Mouse (Mus musculus) lung, postnatal 0 days (tissue): ENCODE data around the gene Clba1. TPM values are rescaled to one million over a fixed set of nuclear protein-coding genes. Genes with fewer than 3 reads are reported as not detected.
A peak's percentile ranks its signal among the peaks of the same experiment; 100 is the strongest.
"Not testable (repeated sequence)": the region's sequence is repeated elsewhere in the genome, so short reads cannot be mapped to it uniquely, and the experiment has no call there.

ENCODE experiments used
- ATAC-seq: fragments of 200-750 bp; cut with Nextera tagmentation; 2 replicates; pipeline ENCODE4 v1.8.0; 2017; ENCODE audit warnings: moderate library complexity
- DNase-seq: peaks from one replicate; pipeline ENCODE4 v3.0.0-alpha.2; 2016; ENCODE audit warnings: low spot score
- H3K27ac ChIP-seq: fragments of 300-500 bp; sonication (generic); 2 replicates; pipeline ENCODE4 v1.5.1; 2014; ENCODE audit warnings: antibody characterized with exemption, mild to moderate bottlenecking, low read length, mixed read lengths
- H3K27me3 ChIP-seq: fragments of 300-500 bp; sonication (generic); replicated peaks from 2 replicates; pipeline ENCODE4 v1.6.1; 2014; ENCODE audit warnings: low read length, mixed read lengths; ENCODE audit not compliant: insufficient read depth
- H3K36me3 ChIP-seq: fragments of 300-500 bp; sonication (generic); 2 replicates; pipeline ENCODE4 v1.6.1; 2014; ENCODE audit warnings: low read length, mixed read lengths; ENCODE audit not compliant: insufficient read depth
- H3K4me1 ChIP-seq: fragments of 300-500 bp; sonication (generic); 2 replicates; pipeline ENCODE4 v1.6.1; 2014; ENCODE audit warnings: antibody characterized with exemption, low read depth, low read length, mixed read lengths; ENCODE audit not compliant: insufficient read depth
- H3K4me2 ChIP-seq: fragments of 300-500 bp; sonication (generic); replicated peaks from 2 replicates; pipeline ENCODE4 v1.6.1; 2014; ENCODE audit warnings: low read depth, mild to moderate bottlenecking, low read length, moderate library complexity, mixed read lengths
- H3K4me3 ChIP-seq: fragments of 300-500 bp; sonication (generic); 2 replicates; pipeline ENCODE4 v1.5.1; 2014; ENCODE audit warnings: low read depth, low read length
- H3K9ac ChIP-seq: fragments of 300-500 bp; sonication (generic); replicated peaks from 2 replicates; pipeline ENCODE4 v1.6.1; 2014; ENCODE audit warnings: low read depth, mild to moderate bottlenecking
- H3K9me3 ChIP-seq: fragments of 300-500 bp; sonication (generic); 2 replicates; pipeline ENCODE4 v1.6.1; 2016; ENCODE audit warnings: low read length, mixed read lengths
- CTCF ChIP-seq: IDR thresholded peaks from 2 replicates; pipeline ENCODE4 v1.5.1; 2016; ENCODE audit warnings: antibody characterized with exemption, mild to moderate bottlenecking
- EP300 ChIP-seq: IDR thresholded peaks from 2 replicates; pipeline ENCODE4 v1.6.1; 2016; ENCODE audit warnings: antibody characterized with exemption, mild to moderate bottlenecking, control low read depth
- WGBS: fragments of 180-500 bp; shearing (Covaris S2); extraction: QIAGEN DNeasy Blood & Tissue Kit; methylation state at CpG from one replicate; pipeline ENCODE4 v1.1.7; 2014; 5-methylcytosine and 5-hydroxymethylcytosine counted together
- polyA plus RNA-seq: library from polyadenylated mRNA; unstranded; fragments of >200 nt; fragmentation: Nextera tagmentation; extraction: Ambion mirVana; gene quantifications from 2 replicates; pipeline ENCODE4 v1.2.1, GENCODE M21; 2015

Gene Clba1
- polyA plus RNA-seq, 1 experiment from 2014 or later: 17.8 TPM

GRCm38 (mm10) chr12:112833527-112833926, 24.8 kb downstream of the Clba1 start:
- H3K4me3 ChIP-seq: no peak overlapping the region
- 34% methylated on average over 6 of the region's 6 CpGs for WGBS
- TF ChIP-seq EP300 (no peak), CTCF (no peak)
- ATAC-seq (no peak), DNase-seq (peak; percentile 58)
- H3K27ac ChIP-seq: 0 out of 2 replicates have a peak overlapping the region, but pooled peaks have one; percentile 32
- no peak overlapping the region for H3K4me2 ChIP-seq
- no peaks in the 10 kb centered on the region for H3K36me3 ChIP-seq
- no peak overlapping the region for H3K9ac ChIP-seq
- no peaks in the 10 kb centered on the region for H3K9me3 ChIP-seq
- no peaks in the 10 kb centered on the region for H3K4me1 ChIP-seq
- H3K27me3 ChIP-seq: no peaks in the 10 kb centered on the region

DNA sequence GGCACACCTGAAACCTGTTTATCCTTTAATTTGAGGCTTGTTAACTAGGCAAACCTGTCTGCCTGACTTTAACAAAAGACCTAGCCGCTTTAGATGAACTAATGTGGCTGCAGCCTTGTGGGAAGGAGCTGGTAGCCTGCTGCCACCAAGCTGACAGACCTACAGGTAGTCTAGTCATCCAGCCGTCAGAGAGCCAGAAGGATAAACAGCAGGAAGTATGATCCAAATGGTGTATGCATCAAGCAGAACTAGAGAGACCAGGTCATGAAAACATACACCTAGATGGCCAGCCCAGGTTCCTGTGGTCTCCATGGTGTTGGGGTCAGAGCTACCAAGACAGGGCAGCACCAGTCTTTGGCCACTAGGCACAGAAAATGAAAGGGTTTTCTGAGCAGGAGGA, 26.3 kb downstream of the Clba1 start:
- Histone ChIP-seq H3K9ac (no peak overlapping the region), H3K27ac (no peak overlapping the region), H3K4me1 (no peaks in the 10 kb centered on the region), H3K27me3 (no peaks in the 10 kb centered on the region), H3K36me3 (no peaks in the 10 kb centered on the region), H3K9me3 (no peaks in the 10 kb centered on the region), H3K4me3 (no peak overlapping the region), H3K4me2 (no peak overlapping the region)
- no peak for TF ChIP-seq CTCF
- no peak for TF ChIP-seq EP300
- WGBS: 71% methylated on average over 2 of the region's 2 CpGs
- no peak for ATAC-seq
- DNase-seq: no peak

GRCm38 (mm10) chr12:112840209-112841086, 31.7 kb downstream of the Clba1 start:
- Histone ChIP-seq H3K4me3 (no peak overlapping the region), H3K9ac (no peak overlapping the region), H3K36me3 (no peaks in the 10 kb centered on the region), H3K9me3 (no peaks in the 10 kb centered on the region), H3K4me1 (no peaks in the 10 kb centered on the region), H3K4me2 (no peak overlapping the region), H3K27ac (no peak overlapping the region), H3K27me3 (no peaks in the 10 kb centered on the region)
- WGBS: 66% methylated on average over 25 of the region's 25 CpGs
- DNase-seq (peak; percentile 16), ATAC-seq (no peak; the same call in 1 of the 2 replicates)
- TF ChIP-seq EP300 (no peak), CTCF (no peak)

GRCm38 (mm10) chr12:112841338-112841892, 32.7 kb downstream of the Clba1 start:
- H3K27me3 ChIP-seq, H3K9me3 ChIP-seq, H3K4me3 ChIP-seq, H3K9ac ChIP-seq, ATAC-seq, H3K27ac ChIP-seq, H3K36me3 ChIP-seq, H3K4me1 ChIP-seq, H3K4me2 ChIP-seq, DNase-seq: not testable (repeated sequence)
- TF ChIP-seq CTCF: peak; percentile 20; the same call in 1 of the 2 replicates
- WGBS: 51% methylated on average over 4 of the region's 4 CpGs

GRCm38 (mm10) chr12:112842128-112842527, 33.4 kb downstream of the Clba1 start:
- DNase-seq, H3K9me3 ChIP-seq, H3K4me1 ChIP-seq, H3K4me3 ChIP-seq, ATAC-seq, H3K4me2 ChIP-seq, H3K27ac ChIP-seq, H3K27me3 ChIP-seq, H3K36me3 ChIP-seq, H3K9ac ChIP-seq: not testable (repeated sequence)
- 45% methylated on average over 2 of the region's 2 CpGs for WGBS

- 16% methylated on average over 3 of the region's 3 CpGs for WGBS
- Histone ChIP-seq H3K4me1 (no peaks in the 10 kb centered on the region), H3K4me2 (no peak overlapping the region), H3K4me3 (no peak overlapping the region), H3K27me3 (no peaks in the 10 kb centered on the region), H3K9ac (no peak overlapping the region), H3K9me3 (no peaks in the 10 kb centered on the region), H3K27ac (no peak overlapping the region), H3K36me3 (no peaks in the 10 kb centered on the region)
- DNase-seq: peak; percentile 84
- peak; percentile 88 for ATAC-seq
- no peak for TF ChIP-seq EP300
- TF ChIP-seq CTCF: peak; percentile 100
Measured at GRCm38 (mm10) chr12:112843803-112844202, 35.1 kb downstream of the Clba1 start.
